Mouse (Mus musculus): ENCODE measurements around the gene Hemgn.

The Hemgn gene

DNA sequence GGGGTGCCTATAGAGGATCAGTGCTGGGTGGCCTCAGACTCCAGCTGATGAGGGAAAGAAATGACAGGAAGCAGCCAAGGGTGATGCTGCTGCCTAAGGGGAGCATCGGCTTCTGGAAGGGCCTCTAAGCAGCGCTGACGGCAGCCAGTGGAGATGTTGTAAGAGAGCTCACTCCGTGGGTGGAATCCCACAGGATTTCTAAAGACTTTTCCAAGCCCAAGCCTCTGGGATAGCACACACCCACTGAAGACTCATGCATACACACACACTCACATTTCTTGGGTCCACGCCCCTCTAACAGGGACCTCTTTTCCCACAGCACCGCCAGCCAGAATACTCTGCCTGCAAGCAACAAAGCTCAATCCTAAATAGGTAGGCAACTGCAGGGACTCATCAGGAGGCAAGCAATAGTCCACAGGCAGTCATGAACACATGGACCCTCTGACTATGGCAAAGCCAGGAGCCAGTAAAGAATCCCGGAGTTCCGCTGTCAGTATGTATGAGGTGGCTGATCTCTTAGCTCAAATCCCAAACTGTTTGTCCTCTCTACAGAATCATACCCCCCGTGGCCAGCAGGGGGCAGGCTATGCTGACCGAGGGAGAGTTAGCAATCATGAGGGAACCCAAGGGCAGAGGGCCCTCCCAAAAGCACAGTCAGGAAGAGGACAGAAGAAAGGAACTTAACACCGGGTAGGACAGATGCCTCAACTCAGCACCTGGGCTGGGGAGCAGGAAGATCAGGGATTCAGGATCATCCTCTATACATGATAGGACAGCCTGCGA is 56.8 kb downstream of the Hemgn start:
- DNase-seq (ENCODE audit: low spot score) = peak; percentile 28

- DNase-seq (ENCODE audit: low spot score) = no peak
These were observed 60.3 kb downstream of the Hemgn start for GRCm38 (mm10) chr4:46353045-46353444.

DNA sequence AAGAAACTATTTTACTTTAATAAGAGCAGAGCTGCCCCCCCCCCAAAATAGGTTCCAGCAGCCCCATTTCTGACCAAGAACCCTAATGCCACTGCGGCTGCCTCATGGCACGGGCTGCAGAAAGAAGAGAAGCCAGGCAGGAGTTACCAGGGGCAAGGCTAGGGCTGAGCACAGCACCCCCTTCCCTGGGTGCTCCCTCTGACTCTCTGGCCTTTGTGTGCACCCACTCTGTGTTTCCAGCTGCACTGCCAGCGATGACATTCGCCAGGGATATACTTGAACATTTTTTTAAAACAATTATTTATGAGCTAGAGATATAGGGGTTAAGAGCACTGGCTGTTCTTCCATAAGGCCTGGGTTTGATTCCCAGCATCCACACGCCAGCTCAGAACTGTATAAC is 63.8 kb downstream of the Hemgn start:
- DNase-seq (ENCODE audit: low spot score) = no peak

DNA sequence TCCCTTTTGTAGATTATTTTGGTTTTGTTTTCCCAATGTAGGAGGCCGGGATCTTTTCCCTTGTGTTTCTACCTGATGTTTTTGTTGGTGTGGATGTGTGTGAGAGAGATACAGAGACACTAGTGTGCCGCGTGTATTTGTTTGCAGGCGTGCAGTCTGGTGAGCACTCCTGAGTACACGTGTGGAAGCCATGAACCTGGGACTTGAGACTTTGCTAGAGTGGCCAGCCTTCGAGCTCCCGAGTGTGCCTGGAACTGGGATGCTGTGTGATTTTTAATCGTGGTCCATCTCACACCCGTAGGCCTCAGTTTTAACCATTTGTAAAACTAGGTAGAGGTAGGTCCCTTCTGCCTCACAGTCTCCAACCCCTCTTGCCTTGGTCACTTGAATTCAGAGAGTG is 64.4 kb downstream of the Hemgn start:
- no peak for DNase-seq (ENCODE audit: low spot score)

- no peak for DNase-seq (ENCODE audit: low spot score)
These were observed 65.5 kb downstream of the Hemgn start for GRCm38 (mm10) chr4:46347580-46348515.

DNA sequence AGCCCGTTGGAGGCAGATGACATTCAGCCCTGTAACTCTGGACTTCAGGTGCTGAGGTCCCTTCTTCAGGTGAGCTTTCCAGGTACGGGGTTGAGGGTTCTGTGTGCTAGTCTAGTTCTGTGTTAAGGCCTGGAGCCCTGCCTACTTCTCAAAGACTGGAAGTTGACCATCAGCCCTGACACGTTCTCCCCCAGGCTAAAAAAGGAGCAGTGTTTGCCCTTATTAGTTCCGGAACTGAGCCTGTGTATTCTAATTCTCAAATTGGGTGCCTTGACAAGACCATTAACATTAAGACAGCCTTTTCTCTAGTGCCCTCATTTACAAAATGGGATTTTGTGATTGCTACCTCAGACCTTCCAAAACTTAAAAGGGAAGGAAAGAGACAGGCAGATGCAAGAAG is 66.2 kb downstream of the Hemgn start:
- DNase-seq (ENCODE audit: low spot score) = no peak

GRCm38 (mm10) chr4:46346221-46346620 is 67.1 kb downstream of the Hemgn start:
- no peak for DNase-seq (ENCODE audit: low spot score)

GRCm38 (mm10) chr4:46345773-46346100 is 67.6 kb downstream of the Hemgn start:
- DNase-seq (ENCODE audit: low spot score) = no peak

DNA sequence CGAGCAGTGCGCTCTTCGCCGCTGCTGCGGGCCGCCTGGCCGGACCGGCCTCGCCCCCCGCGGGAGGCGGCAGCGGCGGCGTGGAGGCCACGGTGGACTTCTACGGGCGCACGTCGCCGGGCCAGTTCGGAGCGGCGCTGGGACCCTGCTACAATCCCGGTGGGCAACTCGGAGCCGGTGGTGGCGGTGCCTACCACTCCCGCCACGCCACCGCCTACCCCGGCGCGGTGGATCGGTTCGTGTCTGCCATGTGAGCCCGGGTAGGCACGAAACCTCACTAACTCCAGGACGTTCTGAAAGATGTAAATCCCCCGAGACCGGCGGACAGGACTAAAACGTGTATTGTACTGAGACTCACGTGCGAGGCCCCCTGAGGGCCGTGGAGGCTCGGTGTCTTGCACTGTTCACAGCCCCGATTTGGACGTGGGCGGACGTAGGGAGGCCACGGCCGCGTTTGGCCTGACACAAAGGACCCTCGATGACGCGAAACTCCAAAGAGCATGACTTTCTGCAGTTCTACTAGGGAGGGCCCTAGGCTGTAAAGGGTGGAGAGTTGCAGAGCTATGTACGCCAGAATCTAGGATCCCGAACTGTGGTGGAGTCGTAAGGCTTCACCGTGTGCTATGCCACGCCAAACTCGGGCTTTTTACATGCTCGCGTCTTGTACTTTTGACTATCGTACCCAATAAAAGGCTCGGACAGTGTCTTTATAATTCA is 68.1 kb downstream of the Hemgn start:
- no peak for DNase-seq (ENCODE audit: low spot score)

GRCm38 (mm10) chr4:46344288-46344687 is 69.0 kb downstream of the Hemgn start:
- DNase-seq (ENCODE audit: low spot score) = peak; percentile 25
